Mouse (Mus musculus): ENCODE measurements around the gene Cacna2d4.

The Cacna2d4 gene

GRCm38 (mm10) chr6:119392836-119393235 is 156.5 kb downstream of the Cacna2d4 start:
- no peak for DNase-seq

- DNase-seq: no peak
These were observed 159.3 kb downstream of the Cacna2d4 start for GRCm38 (mm10) chr6:119395421-119396308.

DNA sequence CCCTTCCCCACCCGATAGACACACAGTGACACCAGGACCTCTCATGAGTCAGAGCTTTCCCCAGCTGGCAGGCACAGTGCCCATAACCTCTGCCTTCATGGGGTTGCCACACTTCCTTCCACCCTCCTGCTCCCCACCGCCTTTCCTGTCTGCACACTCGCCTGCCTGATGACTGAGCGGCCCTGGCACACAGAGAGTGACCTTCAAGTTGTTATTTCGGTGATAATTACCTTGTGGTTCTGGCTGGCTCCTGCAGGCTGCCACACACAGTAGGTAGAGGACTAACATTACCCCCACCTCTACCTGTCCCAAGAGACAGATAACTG is 159.9 kb downstream of the Cacna2d4 start:
- DNase-seq: peak; percentile 53 to 64

DNA sequence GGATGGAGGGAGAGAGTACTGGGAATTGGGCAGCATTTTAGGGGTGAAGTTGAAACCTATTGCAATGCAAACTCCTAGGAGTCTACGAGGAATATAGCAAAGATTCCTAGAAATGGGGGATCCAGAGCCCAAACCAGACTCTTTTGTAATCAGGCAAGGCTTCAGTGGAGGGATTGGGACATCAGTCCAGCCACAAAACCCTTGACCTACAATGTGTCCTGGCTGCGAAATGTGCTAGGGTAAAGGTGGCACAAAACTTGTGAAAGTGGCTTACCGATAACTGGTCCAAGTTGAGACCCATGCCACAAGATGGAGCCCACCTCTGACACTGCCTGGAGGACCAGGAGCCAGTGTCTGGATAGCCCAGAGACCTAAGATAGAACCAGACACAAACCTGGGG is 163.0 kb downstream of the Cacna2d4 start:
- no peak for DNase-seq

- no peak for DNase-seq
These were observed 164.3 kb downstream of the Cacna2d4 start for GRCm38 (mm10) chr6:119400649-119401048.

DNA sequence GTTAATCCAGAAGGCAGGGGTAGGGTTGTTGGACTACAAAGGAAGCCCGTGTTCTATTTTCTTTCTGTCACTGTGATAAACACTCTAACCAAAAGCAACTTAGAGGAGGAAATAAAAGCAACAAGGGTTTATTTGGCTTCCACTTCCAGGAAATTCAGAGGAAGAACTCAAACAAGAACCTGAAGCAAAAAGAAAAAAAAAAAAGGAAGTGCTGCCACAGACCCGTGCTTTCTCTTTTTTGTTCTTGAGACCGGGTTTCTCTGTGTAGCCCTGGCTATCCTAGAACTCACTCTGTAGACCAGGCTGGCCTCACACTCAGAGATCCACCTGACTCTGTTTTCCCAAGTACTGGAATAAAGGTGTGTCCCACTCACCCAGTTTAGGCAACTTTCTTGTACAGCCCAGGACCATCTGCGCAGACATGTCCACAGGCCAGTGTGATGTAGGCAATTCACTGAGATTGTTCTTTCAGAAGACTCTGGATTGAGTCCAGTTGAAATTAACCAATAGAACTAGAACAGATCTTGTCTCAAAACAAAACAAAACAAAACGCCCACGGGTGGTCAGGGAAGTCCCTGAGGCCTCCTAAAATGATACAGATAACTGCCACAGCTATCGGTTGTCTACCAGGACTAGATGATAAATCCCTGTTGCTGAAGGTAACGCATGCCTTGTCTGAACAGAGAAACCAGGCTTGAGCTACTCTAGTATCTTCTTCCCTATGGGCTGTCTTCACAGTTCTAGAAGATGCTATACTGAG is 165.4 kb downstream of the Cacna2d4 start:
- no peak for DNase-seq
